In genomic region chr9:20869246-20869645, GRCm38 (mm10) we compare ENCODE assay signal across 8 mouse cellular contexts. TPM values are rescaled to one million over a fixed set of nuclear protein-coding genes. Genes with fewer than 3 reads are reported as not detected.
A peak's percentile ranks its signal among the peaks of the same experiment; 100 is the strongest.
DNase-seq lines count a peak whose midpoint lies in the region; ATAC-seq and TF ChIP-seq lines count a peak whose summit lies in the region.

No protein-coding gene starts in this region.

- H3K4me2 ChIP-seq in intestine, embryonic 15.5 days (replicated peaks): peak overlapping the region; percentile 86
- H3K4me2 ChIP-seq in midbrain, embryonic 16.5 days (ENCODE audit: low read length): peak overlapping the region; percentile 51

- no peaks in the 10 kb centered on the region for H3K27me3 ChIP-seq in cerebellum, adult 2 months (ENCODE audit: control insufficient read depth, insufficient read depth, low read length)
- peaks cover 13% of the 10 kb centered on the region; the same call in 1 of the 2 replicates for H3K27me3 ChIP-seq in intestine, embryonic 15.5 days (replicated peaks)
- H3K27me3 ChIP-seq in midbrain, embryonic 16.5 days (ENCODE audit: control insufficient read depth, insufficient read depth, low read depth, low read length): peaks cover 32% of the 10 kb centered on the region

- no peaks in the 10 kb centered on the region for H3K4me1 ChIP-seq in cerebellum, adult 2 months (ENCODE audit: control insufficient read depth, insufficient read depth, low read length)
- peaks cover 5% of the 10 kb centered on the region; the same call in 1 of the 2 replicates for H3K4me1 ChIP-seq in intestine, embryonic 15.5 days (replicated peaks)
- H3K4me1 ChIP-seq in midbrain, embryonic 16.5 days (ENCODE audit: control insufficient read depth, insufficient read depth, low read length): no peaks in the 10 kb centered on the region

- no peak for TF ChIP-seq CTCF in cerebellum, adult 2 months (IDR thresholded peaks at IDR 0.05; ENCODE audit: borderline replicate concordance, insufficient read depth, low read depth, low read length)

- H3K27ac ChIP-seq in cerebellum, adult 2 months (ENCODE audit: insufficient read depth, low read length): no peak overlapping the region
- H3K27ac ChIP-seq in intestine, embryonic 15.5 days: no peak overlapping the region
- no peak overlapping the region for H3K27ac ChIP-seq in midbrain, embryonic 16.5 days (ENCODE audit: low read length)

- peak overlapping the region; percentile 60 for H3K9ac ChIP-seq in intestine, embryonic 15.5 days
- no peak overlapping the region for H3K9ac ChIP-seq in midbrain, embryonic 16.5 days (ENCODE audit: low read depth, low read length)

- 8% methylated on average over 19 of the region's 19 CpGs for WGBS in cerebellum, adult 2 months
- 4% methylated on average over 19 of the region's 19 CpGs for WGBS in intestine, embryonic 15.5 days
- WGBS in midbrain, embryonic 16.5 days: 10% methylated on average over 19 of the region's 19 CpGs

- peak; percentile 14; the same call in 1 of the 2 replicates for ATAC-seq in intestine, embryonic 15.5 days
- no peak for ATAC-seq in midbrain, embryonic 16.5 days

- no peak for TF ChIP-seq POLR2A in cerebellum, adult 2 months (IDR thresholded peaks at IDR 0.05; ENCODE audit: borderline replicate concordance, insufficient read depth, low read length)

- H3K36me3 ChIP-seq in intestine, embryonic 15.5 days: no peaks in the 10 kb centered on the region
- peaks cover 3% of the 10 kb centered on the region; the same call in 1 of the 2 replicates for H3K36me3 ChIP-seq in midbrain, embryonic 16.5 days (ENCODE audit: control insufficient read depth, insufficient read depth, low read length)

- DNase-seq in cerebellum, adult 2 months: peak in 1 of 2 experiments; percentile 21
- no peak for DNase-seq in cerebellum, postnatal 14 days
- peak; percentile 48 for DNase-seq in testis, postnatal 10 days (ENCODE audit: low spot score)
- DNase-seq in testis, postnatal 14 days (ENCODE audit: low spot score): no peak
- no peak for DNase-seq in urinary bladder, postnatal 25 days (ENCODE audit: low spot score)
- no peak for DNase-seq in layer of hippocampus, adult 9-11 months

- no peaks in the 10 kb centered on the region for H3K9me3 ChIP-seq in intestine, embryonic 15.5 days
- H3K9me3 ChIP-seq in midbrain, embryonic 16.5 days (replicated peaks; ENCODE audit: control insufficient read depth, low read length, poor library complexity, severe bottlenecking): no peaks in the 10 kb centered on the region

- peak overlapping the region; percentile 60 for H3K4me3 ChIP-seq in cerebellum, adult 2 months (replicated peaks; ENCODE audit: insufficient read depth, low read depth, low read length)
- peak overlapping the region; percentile 53 for H3K4me3 ChIP-seq in intestine, embryonic 15.5 days (replicated peaks)
- peak overlapping the region; percentile 35 for H3K4me3 ChIP-seq in midbrain, embryonic 16.5 days (ENCODE audit: low read depth, low read length)

RNA-seq across cellular contexts. Expression of gene A230050P20Rik, which starts 0.8 kb away (rescaled TPM):
- 169 and 171 TPM in 2 replicates for polyA plus RNA-seq in cerebellum, adult 2 months (2012; rRNA removed)
- polyA plus RNA-seq in intestine, embryonic 15.5 days (2015; fragmentation: Nextera tagmentation; extraction: Ambion mirVana): 15.0 and 19.8 TPM in 2 replicates
- polyA plus RNA-seq in midbrain, embryonic 16.5 days (2015; fragmentation: Nextera tagmentation; extraction: Ambion mirVana): 7.1 and 13.7 TPM in 2 replicates

RNA-seq across cellular contexts. Expression of gene Angptl6, which starts 10.3 kb away (rescaled TPM):
- polyA plus RNA-seq in cerebellum, adult 2 months (2012; rRNA removed): 11.1 and 12.4 TPM in 2 replicates
- polyA plus RNA-seq in intestine, embryonic 15.5 days (2015; fragmentation: Nextera tagmentation; extraction: Ambion mirVana): 8.3 and 10.7 TPM in 2 replicates
- polyA plus RNA-seq in midbrain, embryonic 16.5 days (2015; fragmentation: Nextera tagmentation; extraction: Ambion mirVana): 15.2 and 17.7 TPM in 2 replicates

RNA-seq across cellular contexts. Expression of gene Ppan, which starts 18.7 kb away (rescaled TPM):
- polyA plus RNA-seq in cerebellum, adult 2 months (2012; rRNA removed): 45.3 and 50.2 TPM in 2 replicates
- 91.6 and 95.5 TPM in 2 replicates for polyA plus RNA-seq in intestine, embryonic 15.5 days (2015; fragmentation: Nextera tagmentation; extraction: Ambion mirVana)
- polyA plus RNA-seq in midbrain, embryonic 16.5 days (2015; fragmentation: Nextera tagmentation; extraction: Ambion mirVana): 48.8 and 51.1 TPM in 2 replicates

RNA-seq across cellular contexts. Expression of gene Eif3g, which starts 29.2 kb away (rescaled TPM):
- polyA plus RNA-seq in cerebellum, adult 2 months (2012; rRNA removed): 129 and 130 TPM in 2 replicates
- polyA plus RNA-seq in intestine, embryonic 15.5 days (2015; fragmentation: Nextera tagmentation; extraction: Ambion mirVana): 292 and 319 TPM in 2 replicates
- 243 TPM in 2 replicates for polyA plus RNA-seq in midbrain, embryonic 16.5 days (2015; fragmentation: Nextera tagmentation; extraction: Ambion mirVana)

RNA-seq across cellular contexts. Expression of gene Rdh8, which starts 50.9 kb away (rescaled TPM):
- polyA plus RNA-seq in cerebellum, adult 2 months (2012; rRNA removed): not detected in 2 replicates
- polyA plus RNA-seq in intestine, embryonic 15.5 days (2015; fragmentation: Nextera tagmentation; extraction: Ambion mirVana): not detected in 2 replicates
- polyA plus RNA-seq in midbrain, embryonic 16.5 days (2015; fragmentation: Nextera tagmentation; extraction: Ambion mirVana): not detected in 2 replicates
